Mouse (Mus musculus) lung, postnatal 0 days (tissue): ENCODE measurements at regions not wholly inside any gene's neighbourhood (a gene's known extent, or its start where the extent isn't known, plus 50 kb on each side); places are given as distances from the start of the nearest gene placed in this dataset.

Source experiments
- CTCF ChIP-seq: IDR thresholded peaks from 2 replicates; pipeline ENCODE4 v1.5.1; 2016; ENCODE audit warnings: antibody characterized with exemption, mild to moderate bottlenecking
- EP300 ChIP-seq: IDR thresholded peaks from 2 replicates; pipeline ENCODE4 v1.6.1; 2016; ENCODE audit warnings: antibody characterized with exemption, mild to moderate bottlenecking, control low read depth

DNA sequence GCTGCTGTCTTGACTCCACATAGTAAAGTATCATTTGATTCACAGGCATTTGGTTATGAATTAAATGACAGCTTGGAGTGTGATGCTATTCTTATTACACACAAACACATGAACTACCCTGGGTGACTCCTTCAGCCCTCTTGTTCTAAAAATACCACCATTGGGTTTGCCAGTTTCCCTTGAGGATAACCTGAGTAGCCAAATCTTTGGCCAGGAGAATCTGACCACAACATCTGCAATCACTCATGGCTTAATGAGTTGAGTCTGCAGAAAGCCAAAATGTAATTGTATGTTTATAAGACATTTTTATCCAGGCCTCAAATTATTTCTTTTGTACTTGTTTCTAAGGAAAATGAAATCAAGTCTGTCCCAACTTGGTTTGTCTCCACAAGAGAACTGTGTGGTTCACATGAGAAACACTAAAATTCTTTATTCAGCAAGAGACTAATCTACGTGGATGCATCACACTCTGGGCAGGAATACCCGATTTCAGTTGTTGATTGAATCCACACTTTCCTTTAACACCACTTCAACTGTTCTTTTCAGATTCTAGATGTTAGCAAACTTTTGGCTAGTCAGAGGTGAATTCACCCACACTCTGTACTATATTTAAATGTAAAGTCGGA lies 476.6 kb downstream of the Kctd12 start:
- TF ChIP-seq CTCF (no peak), EP300 (no peak)
